Mouse (Mus musculus): ENCODE data around the gene Oxct2b. TPM values are rescaled to one million over a fixed set of nuclear protein-coding genes. Genes with fewer than 3 reads are reported as not detected.
"Not testable (repeated sequence)": the region's sequence is repeated elsewhere in the genome, so short reads cannot be mapped to it uniquely, and the experiment has no call there.

Oxct2b gene
- polyA plus RNA-seq, 1 experiment from 2014 or later = 0.28 TPM

DNA sequence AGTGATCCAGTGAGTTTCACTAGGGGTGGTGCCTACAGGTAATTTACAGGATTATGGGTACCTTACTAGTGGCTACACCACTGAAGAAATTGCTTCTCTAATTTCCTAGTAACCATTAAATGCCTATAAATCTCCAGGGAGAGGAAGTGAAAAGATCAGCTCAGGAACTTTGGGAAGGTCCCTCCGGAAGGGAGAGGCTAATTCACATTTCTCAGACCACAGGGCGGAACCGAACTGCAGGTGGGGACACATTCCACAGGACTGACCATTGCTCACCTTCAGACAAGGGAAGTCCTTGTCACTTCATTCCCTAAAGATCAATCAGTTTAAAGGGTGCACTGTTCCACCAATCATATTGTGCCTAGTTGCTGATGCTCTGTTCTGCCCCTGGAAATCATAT lies 45.2 kb downstream of the Oxct2b start:
- H3K27me3 ChIP-seq (ENCODE audit: control insufficient read depth, insufficient read depth, low read length); DNase-seq (ENCODE audit: low spot score); H3K9me3 ChIP-seq (ENCODE audit: control insufficient read depth, low read length); H3K9ac ChIP-seq (ENCODE audit: low read depth, low read length); H3K4me1 ChIP-seq (replicated peaks; ENCODE audit: control insufficient read depth, insufficient read depth, low read length); ATAC-seq (ENCODE audit: low FRiP score); H3K27ac ChIP-seq (ENCODE audit: low read depth, low read length); H3K4me2 ChIP-seq (replicated peaks; ENCODE audit: low read depth, low read length); H3K36me3 ChIP-seq (ENCODE audit: control insufficient read depth, insufficient read depth, low read length); H3K4me3 ChIP-seq (ENCODE audit: low read depth, low read length): not testable (repeated sequence)
- 83% methylated on average over 3 of the region's 3 CpGs for WGBS

DNA sequence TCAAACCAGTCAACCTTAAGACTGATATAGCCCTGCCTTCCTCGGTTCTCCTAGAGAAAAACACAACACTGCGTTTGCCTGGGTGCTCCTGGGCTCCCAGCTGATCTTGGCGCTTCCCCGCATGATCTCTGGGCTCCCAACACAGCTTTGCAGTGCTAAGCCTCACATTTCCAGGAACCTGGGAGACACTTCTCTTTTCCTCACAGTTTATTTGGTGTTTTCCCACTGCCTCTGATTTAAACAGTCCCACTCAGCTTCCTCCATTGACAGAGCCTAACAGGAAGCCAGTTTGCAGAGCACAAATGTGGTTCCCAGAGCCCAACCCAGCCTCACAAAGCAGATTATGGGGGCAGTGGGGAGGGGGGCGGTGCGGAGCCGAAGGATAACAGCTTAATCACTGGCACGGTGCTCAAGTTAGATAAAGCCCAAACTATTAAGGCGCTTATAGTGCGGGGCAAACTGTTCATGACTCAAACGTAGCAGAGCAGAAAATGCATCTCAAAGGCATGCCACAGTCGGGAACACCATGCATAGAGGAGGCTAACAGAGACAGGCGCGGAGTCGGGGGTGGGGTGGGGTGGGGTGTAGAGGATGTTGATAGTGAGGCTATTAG lies 46.3 kb downstream of the Oxct2b start:
- ATAC-seq (ENCODE audit: low FRiP score) (no peak), DNase-seq (ENCODE audit: low spot score) (no peak)
- H3K9ac ChIP-seq (ENCODE audit: low read depth, low read length) = no peak overlapping the region
- no peak overlapping the region for H3K4me2 ChIP-seq (replicated peaks; ENCODE audit: low read depth, low read length)
- no peak overlapping the region for H3K4me3 ChIP-seq (ENCODE audit: low read depth, low read length)
- no peaks in the 10 kb centered on the region for H3K27me3 ChIP-seq (ENCODE audit: control insufficient read depth, insufficient read depth, low read length)
- no peaks in the 10 kb centered on the region for H3K4me1 ChIP-seq (replicated peaks; ENCODE audit: control insufficient read depth, insufficient read depth, low read length)
- 28% methylated on average over 15 of the region's 15 CpGs for WGBS
- no peak overlapping the region for H3K27ac ChIP-seq (ENCODE audit: low read depth, low read length)
- H3K9me3 ChIP-seq (ENCODE audit: control insufficient read depth, low read length) = no peaks in the 10 kb centered on the region
- H3K36me3 ChIP-seq (ENCODE audit: control insufficient read depth, insufficient read depth, low read length) = no peaks in the 10 kb centered on the region

DNA sequence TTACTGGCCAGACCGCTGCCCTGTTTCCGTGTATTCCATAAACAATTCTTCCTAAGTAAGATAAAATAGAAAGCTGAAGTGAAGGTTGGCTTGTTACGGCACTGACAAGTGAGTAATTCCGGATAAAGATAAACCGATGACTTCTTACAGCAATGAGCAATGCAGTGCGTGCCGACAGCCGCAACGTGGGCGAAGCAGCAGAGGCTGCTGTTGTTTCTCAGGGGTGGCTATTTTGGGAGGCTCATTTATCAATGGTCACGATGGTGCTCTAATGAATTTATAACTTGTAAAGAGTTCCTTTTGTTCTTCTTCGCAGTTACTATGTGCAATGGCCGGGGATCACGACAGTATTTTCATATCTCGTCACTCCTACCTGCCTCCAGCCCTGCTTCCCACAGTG lies 48.1 kb downstream of the Oxct2b start:
- Histone ChIP-seq H3K9ac (ENCODE audit: low read depth, low read length) (no peak overlapping the region), H3K4me1 (replicated peaks; ENCODE audit: control insufficient read depth, insufficient read depth, low read length) (no peaks in the 10 kb centered on the region), H3K4me3 (ENCODE audit: low read depth, low read length) (no peak overlapping the region), H3K4me2 (replicated peaks; ENCODE audit: low read depth, low read length) (no peak overlapping the region), H3K27me3 (ENCODE audit: control insufficient read depth, insufficient read depth, low read length) (no peaks in the 10 kb centered on the region), H3K27ac (ENCODE audit: low read depth, low read length) (no peak overlapping the region), H3K36me3 (ENCODE audit: control insufficient read depth, insufficient read depth, low read length) (no peaks in the 10 kb centered on the region), H3K9me3 (ENCODE audit: control insufficient read depth, low read length) (no peaks in the 10 kb centered on the region)
- DNase-seq (ENCODE audit: low spot score) (no peak), ATAC-seq (ENCODE audit: low FRiP score) (no peak)
- 89% methylated on average over 15 of the region's 15 CpGs for WGBS

Other genes with a start within 250 kb of the Oxct2b start
- 71.5 and 73.4 TPM in 2 replicates for gene Cap1, start 230.2 kb upstream of the Oxct2b start, polyA plus RNA-seq (2014; fragmentation: Nextera tagmentation; extraction: Ambion mirVana)
- gene Mfsd2a, start 155.1 kb upstream of the Oxct2b start, polyA plus RNA-seq (2014; fragmentation: Nextera tagmentation; extraction: Ambion mirVana) = 25.2 and 27.0 TPM in 2 replicates
- gene Mycl, start 120.6 kb upstream of the Oxct2b start, polyA plus RNA-seq (2014; fragmentation: Nextera tagmentation; extraction: Ambion mirVana) = 76.1 and 92.7 TPM in 2 replicates
- gene Trit1, start 99.7 kb upstream of the Oxct2b start, polyA plus RNA-seq (2014; fragmentation: Nextera tagmentation; extraction: Ambion mirVana) = 24.4 and 26.6 TPM in 2 replicates
- gene Bmp8b, start 11.1 kb upstream of the Oxct2b start, polyA plus RNA-seq (2014; fragmentation: Nextera tagmentation; extraction: Ambion mirVana) = 0.20 TPM in 1 of 2 replicates, not detected in the other
- 106 and 112 TPM in 2 replicates for gene Ppie, start 23.7 kb downstream of the Oxct2b start, polyA plus RNA-seq (2014; fragmentation: Nextera tagmentation; extraction: Ambion mirVana)
- gene Hpcal4, start 67.0 kb downstream of the Oxct2b start, polyA plus RNA-seq (2014; fragmentation: Nextera tagmentation; extraction: Ambion mirVana) = 1.1 and 1.5 TPM in 2 replicates
- gene Nt5c1a, start 85.2 kb downstream of the Oxct2b start, polyA plus RNA-seq (2014; fragmentation: Nextera tagmentation; extraction: Ambion mirVana) = not detected in 2 replicates
- 10.5 and 14.2 TPM in 2 replicates for gene Heyl, start 117.3 kb downstream of the Oxct2b start, polyA plus RNA-seq (2014; fragmentation: Nextera tagmentation; extraction: Ambion mirVana)
- 38.0 and 47.1 TPM in 2 replicates for gene Pabpc4, start 146.1 kb downstream of the Oxct2b start, polyA plus RNA-seq (2014; fragmentation: Nextera tagmentation; extraction: Ambion mirVana)
- not detected in 2 replicates for gene Oxct2a, start 207.4 kb downstream of the Oxct2b start, polyA plus RNA-seq (2014; fragmentation: Nextera tagmentation; extraction: Ambion mirVana)
- 0.06 and 0.13 TPM in 2 replicates for gene Bmp8a, start 227.0 kb downstream of the Oxct2b start, polyA plus RNA-seq (2014; fragmentation: Nextera tagmentation; extraction: Ambion mirVana)